Mouse (Mus musculus): Measurements from ENCODE around the gene Cptp. TPM values are rescaled to one million over a fixed set of nuclear protein-coding genes. Genes with fewer than 3 reads are reported as not detected.

Cptp gene
- total RNA-seq (2021): 10 to 100 TPM; 14.5 to 16.0 TPM
- long read RNA-seq, experiment 1, transcript Cptp-201 (3 exons, 2,662 nt): major isoform, 12 of 13 reads
- long read RNA-seq, experiment 1, partial matches to known transcripts: 0 of 13 reads
- long read RNA-seq, experiment 1, other reads (novel, unspliced or antisense): 1 of 13 reads
- long read RNA-seq, experiment 2, transcript Cptp-201 (3 exons, 2,662 nt): major isoform, 14 of 17 reads
- long read RNA-seq, experiment 2, partial matches to known transcripts: 1 of 17 reads
- long read RNA-seq, experiment 2, other reads (novel, unspliced or antisense): 2 of 17 reads

GRCm38 (mm10) chr4:155869317-155870033, at the start of gene Cptp, which contains the start of gene Ints11:
Cptp (minus strand) TSS chr4:155869440.
Ints11 (plus strand) TSS chr4:155869546.
- intact Hi-C loops (cut with DNase I): no loop called here
- DNase-seq: peak; percentile 93 to 97

GRCm38 (mm10) chr4:155908751-155909150, 39.5 kb upstream of the Cptp start:
- intact Hi-C loops (cut with DNase I): no loop called here
- no peak for DNase-seq

GRCm38 (mm10) chr4:155908281-155908680, 39.0 kb upstream of the Cptp start:
- intact Hi-C loops (cut with DNase I): no loop called here
- no peak for DNase-seq

GRCm38 (mm10) chr4:155907003-155907402, 37.8 kb upstream of the Cptp start:
- DNase-seq: no peak

GRCm38 (mm10) chr4:155906125-155906524, 36.9 kb upstream of the Cptp start:
- no peak for DNase-seq
- intact Hi-C loops (cut with DNase I): no loop called here

More at GRCm38 (mm10) chr4:155907003-155907402, 37.8 kb upstream of the Cptp start:
- intact Hi-C loops (cut with DNase I): no loop called here

GRCm38 (mm10) chr4:155905634-155906033, 36.4 kb upstream of the Cptp start:
- intact Hi-C loops (cut with DNase I): no loop called here
- DNase-seq: no peak

GRCm38 (mm10) chr4:155904318-155905102, 35.3 kb upstream of the Cptp start:
- no peak for DNase-seq
- intact Hi-C loops (cut with DNase I): no loop called here

GRCm38 (mm10) chr4:155903246-155903645, 34.0 kb upstream of the Cptp start:
- no peak for DNase-seq
- intact Hi-C loops (cut with DNase I): no loop called here

GRCm38 (mm10) chr4:155901205-155901604, 32.0 kb upstream of the Cptp start:
- intact Hi-C loops (cut with DNase I): no loop called here
- no peak for DNase-seq

- DNase-seq: no peak
- intact Hi-C loops (cut with DNase I): no loop called here
Measured at GRCm38 (mm10) chr4:155899355-155899754, 30.1 kb upstream of the Cptp start.

GRCm38 (mm10) chr4:155898318-155898717, 29.1 kb upstream of the Cptp start:
- intact Hi-C loops (cut with DNase I): no loop called here
- DNase-seq: no peak

- intact Hi-C loops (cut with DNase I): no loop called here
- no peak for DNase-seq
Measured at GRCm38 (mm10) chr4:155896461-155896860, 27.2 kb upstream of the Cptp start.

GRCm38 (mm10) chr4:155895826-155896225, 26.6 kb upstream of the Cptp start:
- intact Hi-C loops (cut with DNase I): no loop called here
- no peak for DNase-seq

- intact Hi-C loops (cut with DNase I): no loop called here
- DNase-seq: peak in 1 of 2 experiments; percentile 67
Measured at GRCm38 (mm10) chr4:155895216-155895615, 26.0 kb upstream of the Cptp start.

- intact Hi-C loops (cut with DNase I): loop anchor here (5.0 kb wide), 1 partner anchor 48 kb away; the partner anchor contains the start of gene Ube2j2
- DNase-seq: peak; percentile 81 to 82
Measured at GRCm38 (mm10) chr4:155894311-155894881, 25.2 kb upstream of the Cptp start.

GRCm38 (mm10) chr4:155893212-155893690, 24.0 kb upstream of the Cptp start:
- intact Hi-C loops (cut with DNase I): loop anchor here (5.0 kb wide), 1 partner anchor 49 kb away; the partner anchor contains the start of gene Ube2j2
- no peak for DNase-seq

- no peak for DNase-seq
- intact Hi-C loops (cut with DNase I): loop anchor here (5.0 kb wide), 1 partner anchor 50 kb away; the partner anchor contains the start of gene Ube2j2
Measured at GRCm38 (mm10) chr4:155892438-155893211, 23.4 kb upstream of the Cptp start.

- peak; percentile 78 to 86 for DNase-seq
- intact Hi-C loops (cut with DNase I): loop anchor here (5.0 kb wide), 1 partner anchor 50 kb away; the partner anchor contains the start of gene Ube2j2
Measured at GRCm38 (mm10) chr4:155892017-155892416, 22.8 kb upstream of the Cptp start.

GRCm38 (mm10) chr4:155891551-155892001, 22.3 kb upstream of the Cptp start, which contains the start of the genes Pusl1 and Acap3:
Pusl1 (minus strand) TSS chr4:155891781.
Acap3 (plus strand) TSS chr4:155891822.
- peak; percentile 95 to 97 for DNase-seq
- intact Hi-C loops (cut with DNase I): loop anchor here (5.0 kb wide), 1 partner anchor 51 kb away; the partner anchor contains the start of gene Ube2j2
